Mouse (Mus musculus) limb, embryonic 15.5 days (tissue): Measurements from ENCODE around the gene Kank2. TPM values are rescaled to one million over a fixed set of nuclear protein-coding genes. Genes with fewer than 3 reads are reported as not detected.

Experiments
- ATAC-seq: fragments of 200-750 bp; cut with Nextera tagmentation; 2 replicates; pipeline ENCODE4 v1.8.0; 2017; ENCODE audit warnings: low read depth, moderate TSS enrichment; ENCODE audit not compliant: insufficient number of reproducible peaks, low FRiP score, low TSS enrichment
- H3K27ac ChIP-seq: fragments of 300-500 bp; sonication (generic); 2 replicates; pipeline ENCODE4 v1.5.1; 2015; ENCODE audit warnings: moderate library complexity, mild to moderate bottlenecking, inconsistent platforms
- H3K27me3 ChIP-seq: fragments of 300-500 bp; sonication (generic); 2 replicates; pipeline ENCODE4 v1.6.1; 2015; ENCODE audit warnings: inconsistent platforms
- H3K36me3 ChIP-seq: fragments of 300-500 bp; sonication (generic); 2 replicates; pipeline ENCODE4 v1.6.1; 2015; ENCODE audit warnings: inconsistent platforms
- H3K4me1 ChIP-seq: fragments of 300-500 bp; sonication (generic); 2 replicates; pipeline ENCODE4 v1.6.1; 2015; ENCODE audit warnings: inconsistent platforms
- H3K4me2 ChIP-seq: fragments of 300-500 bp; sonication (generic); 2 replicates; pipeline ENCODE4 v1.6.1; 2015; ENCODE audit warnings: mild to moderate bottlenecking, inconsistent platforms
- H3K4me3 ChIP-seq: fragments of 300-500 bp; sonication (generic); 2 replicates; pipeline ENCODE4 v1.5.1; 2015; ENCODE audit warnings: mild to moderate bottlenecking, inconsistent platforms
- H3K9ac ChIP-seq: fragments of 300-500 bp; sonication (generic); 2 replicates; pipeline ENCODE4 v1.6.1; 2015; ENCODE audit warnings: inconsistent platforms
- H3K9me3 ChIP-seq: fragments of 300-500 bp; sonication (generic); 2 replicates; pipeline ENCODE4 v1.6.1; 2016; ENCODE audit warnings: inconsistent platforms
- WGBS: fragments of 180-500 bp; shearing (Covaris S2); methylation state at CpG from one replicate; pipeline ENCODE4 v1.1.7; 2015; 5-methylcytosine and 5-hydroxymethylcytosine counted together
- polyA plus RNA-seq: library from polyadenylated mRNA; unstranded; fragments of >200 nt; fragmentation: Nextera tagmentation; extraction: Ambion mirVana; gene quantifications from 2 replicates; pipeline ENCODE4 v1.2.1, GENCODE M21; 2015

The Kank2 gene
- polyA plus RNA-seq, 1 experiment from 2014 or later = 22.7 TPM

GRCm38 (mm10) chr9:21831558-21832240 lies 33.2 kb upstream of the Kank2 start:
- no peak for ATAC-seq
- Histone ChIP-seq H3K4me2 (no peak overlapping the region), H3K4me1 (no peaks in the 10 kb centered on the region), H3K27me3 (no peaks in the 10 kb centered on the region), H3K27ac (no peak overlapping the region), H3K9me3 (no peaks in the 10 kb centered on the region), H3K9ac (no peak overlapping the region), H3K4me3 (no peak overlapping the region), H3K36me3 (peaks cover 75% of the 10 kb centered on the region)
- 88% methylated on average over 20 of the region's 20 CpGs for WGBS

- H3K9ac ChIP-seq = no peak overlapping the region
- no peak overlapping the region for H3K4me2 ChIP-seq
- H3K27me3 ChIP-seq = no peaks in the 10 kb centered on the region
- no peak for ATAC-seq
- H3K4me3 ChIP-seq = no peak overlapping the region
- H3K36me3 ChIP-seq = peaks cover 71% of the 10 kb centered on the region
- no peaks in the 10 kb centered on the region for H3K4me1 ChIP-seq
- 88% methylated on average over 11 of the region's 11 CpGs for WGBS
- H3K9me3 ChIP-seq = no peaks in the 10 kb centered on the region
- H3K27ac ChIP-seq = no peak overlapping the region
Measured at GRCm38 (mm10) chr9:21830936-21831335, 32.4 kb upstream of the Kank2 start.

- H3K36me3 ChIP-seq = peaks cover 68% of the 10 kb centered on the region
Measured at GRCm38 (mm10) chr9:21830461-21830850, 31.9 kb upstream of the Kank2 start.

GRCm38 (mm10) chr9:21829834-21830460 lies 31.4 kb upstream of the Kank2 start:
- no peak overlapping the region for H3K27ac ChIP-seq
- H3K9ac ChIP-seq = no peak overlapping the region
- H3K4me2 ChIP-seq = no peak overlapping the region
- WGBS = 91% methylated on average over 14 of the region's 14 CpGs
- H3K4me1 ChIP-seq = no peaks in the 10 kb centered on the region
- ATAC-seq = no peak
- H3K9me3 ChIP-seq = no peaks in the 10 kb centered on the region
- H3K27me3 ChIP-seq = no peaks in the 10 kb centered on the region
- H3K4me3 ChIP-seq = no peak overlapping the region
- H3K36me3 ChIP-seq = peaks cover 68% of the 10 kb centered on the region

More at GRCm38 (mm10) chr9:21830461-21830850, 31.9 kb upstream of the Kank2 start:
- Histone ChIP-seq H3K9ac (no peak overlapping the region), H3K4me3 (no peak overlapping the region), H3K9me3 (no peaks in the 10 kb centered on the region), H3K27ac (no peak overlapping the region), H3K27me3 (no peaks in the 10 kb centered on the region), H3K4me1 (no peaks in the 10 kb centered on the region), H3K4me2 (no peak overlapping the region)
- no peak for ATAC-seq
- 83% methylated on average over 5 of the region's 5 CpGs for WGBS

GRCm38 (mm10) chr9:21824366-21824765 lies 25.8 kb upstream of the Kank2 start:
- no peak overlapping the region for H3K27ac ChIP-seq
- H3K36me3 ChIP-seq = peaks cover 64% of the 10 kb centered on the region
- no peak overlapping the region for H3K4me2 ChIP-seq
- no peak overlapping the region for H3K9ac ChIP-seq
- no peak for ATAC-seq
- no peak overlapping the region for H3K4me3 ChIP-seq
- no peaks in the 10 kb centered on the region for H3K9me3 ChIP-seq
- H3K27me3 ChIP-seq = no peaks in the 10 kb centered on the region
- 63% methylated on average over 10 of the region's 10 CpGs for WGBS
- H3K4me1 ChIP-seq = no peaks in the 10 kb centered on the region; the same call in 1 of the 2 replicates

- Histone ChIP-seq H3K9me3 (no peaks in the 10 kb centered on the region), H3K4me1 (no peaks in the 10 kb centered on the region; the same call in 1 of the 2 replicates), H3K4me2 (no peak overlapping the region), H3K9ac (no peak overlapping the region), H3K27me3 (no peaks in the 10 kb centered on the region), H3K4me3 (no peak overlapping the region), H3K36me3 (peaks cover 63% of the 10 kb centered on the region), H3K27ac (no peak overlapping the region)
- 49% methylated on average over 4 of the region's 4 CpGs for WGBS
- ATAC-seq = no peak
Measured at GRCm38 (mm10) chr9:21823957-21824356, 25.4 kb upstream of the Kank2 start.

- Histone ChIP-seq H3K27me3 (no peaks in the 10 kb centered on the region), H3K4me2 (no peak overlapping the region), H3K27ac (no peak overlapping the region), H3K9ac (no peak overlapping the region), H3K4me1 (no peaks in the 10 kb centered on the region; the same call in 1 of the 2 replicates), H3K9me3 (no peaks in the 10 kb centered on the region), H3K36me3 (peaks cover 62% of the 10 kb centered on the region), H3K4me3 (no peak overlapping the region)
- 79% methylated on average over 6 of the region's 6 CpGs for WGBS
- no peak for ATAC-seq
Measured at GRCm38 (mm10) chr9:21822686-21823085, 24.1 kb upstream of the Kank2 start.

- Histone ChIP-seq H3K27ac (no peak overlapping the region), H3K4me3 (no peak overlapping the region), H3K36me3 (peaks cover 76% of the 10 kb centered on the region), H3K4me2 (no peak overlapping the region), H3K27me3 (no peaks in the 10 kb centered on the region), H3K9ac (no peak overlapping the region), H3K9me3 (no peaks in the 10 kb centered on the region), H3K4me1 (no peaks in the 10 kb centered on the region; the same call in 1 of the 2 replicates)
- ATAC-seq = no peak
- WGBS = 87% methylated on average over 12 of the region's 12 CpGs
Measured at GRCm38 (mm10) chr9:21820183-21820582, 21.6 kb upstream of the Kank2 start.

GRCm38 (mm10) chr9:21819181-21819729 lies 20.7 kb upstream of the Kank2 start:
- H3K4me1 ChIP-seq = no peaks in the 10 kb centered on the region; the same call in 1 of the 2 replicates
- H3K9ac ChIP-seq = no peak overlapping the region
- peaks cover 75% of the 10 kb centered on the region for H3K36me3 ChIP-seq
- no peak for ATAC-seq
- no peak overlapping the region for H3K4me2 ChIP-seq
- no peak overlapping the region for H3K27ac ChIP-seq
- no peak overlapping the region for H3K4me3 ChIP-seq
- no peaks in the 10 kb centered on the region for H3K27me3 ChIP-seq
- no peaks in the 10 kb centered on the region for H3K9me3 ChIP-seq
- 91% methylated on average over 2 of the region's 2 CpGs for WGBS

- H3K4me3 ChIP-seq = no peak overlapping the region
- peaks cover 74% of the 10 kb centered on the region for H3K36me3 ChIP-seq
- no peaks in the 10 kb centered on the region for H3K27me3 ChIP-seq
- no peak overlapping the region for H3K9ac ChIP-seq
- no peaks in the 10 kb centered on the region; the same call in 1 of the 2 replicates for H3K4me1 ChIP-seq
- WGBS = 86% methylated on average over 6 of the region's 6 CpGs
- no peaks in the 10 kb centered on the region for H3K9me3 ChIP-seq
- ATAC-seq = no peak
- no peak overlapping the region for H3K4me2 ChIP-seq
- no peak overlapping the region for H3K27ac ChIP-seq
Measured at GRCm38 (mm10) chr9:21818561-21818960, 20.0 kb upstream of the Kank2 start.

- Histone ChIP-seq H3K4me1 (no peaks in the 10 kb centered on the region; the same call in 1 of the 2 replicates), H3K27ac (no peak overlapping the region), H3K27me3 (no peaks in the 10 kb centered on the region), H3K36me3 (peaks cover 75% of the 10 kb centered on the region), H3K9ac (no peak overlapping the region), H3K4me3 (no peak overlapping the region), H3K9me3 (no peaks in the 10 kb centered on the region), H3K4me2 (no peak overlapping the region)
- ATAC-seq = no peak
- WGBS = 82% methylated on average over 4 of the region's 4 CpGs
Measured at GRCm38 (mm10) chr9:21818125-21818524, 19.6 kb upstream of the Kank2 start.

- Histone ChIP-seq H3K9ac (no peak overlapping the region), H3K4me1 (no peaks in the 10 kb centered on the region; the same call in 1 of the 2 replicates), H3K27me3 (no peaks in the 10 kb centered on the region), H3K4me3 (no peak overlapping the region), H3K4me2 (no peak overlapping the region), H3K36me3 (peaks cover 84% of the 10 kb centered on the region), H3K27ac (no peak overlapping the region), H3K9me3 (no peaks in the 10 kb centered on the region)
- WGBS = 74% methylated on average over 9 of the region's 9 CpGs
- no peak for ATAC-seq
Measured at GRCm38 (mm10) chr9:21816716-21817305, 18.3 kb upstream of the Kank2 start.
